Mouse (Mus musculus) embryonic facial prominence, embryonic 13.5 days (tissue): Measurements from ENCODE around the gene Dbndd2. TPM values are rescaled to one million over a fixed set of nuclear protein-coding genes. Genes with fewer than 3 reads are reported as not detected.

Experiments used
- ATAC-seq: fragments of 200-750 bp; cut with Nextera tagmentation; 2 replicates; pipeline ENCODE4 v1.8.0; 2017; ENCODE audit warnings: low read depth; ENCODE audit not compliant: insufficient number of reproducible peaks, insufficient read depth, low FRiP score, low TSS enrichment
- H3K27ac ChIP-seq: fragments of 300-500 bp; sonication (generic); 2 replicates; pipeline ENCODE4 v1.5.1; 2015; ENCODE audit warnings: moderate library complexity, mild to moderate bottlenecking, inconsistent platforms
- H3K27me3 ChIP-seq: fragments of 300-500 bp; sonication (generic); 2 replicates; pipeline ENCODE4 v1.6.1; 2015; ENCODE audit warnings: mild to moderate bottlenecking, inconsistent platforms
- H3K36me3 ChIP-seq: fragments of 300-500 bp; sonication (generic); 2 replicates; pipeline ENCODE4 v1.6.1; 2015; ENCODE audit warnings: mild to moderate bottlenecking, inconsistent platforms
- H3K4me1 ChIP-seq: fragments of 300-500 bp; sonication (generic); 2 replicates; pipeline ENCODE4 v1.6.1; 2015; ENCODE audit warnings: inconsistent platforms
- H3K4me2 ChIP-seq: fragments of 300-500 bp; sonication (generic); 2 replicates; pipeline ENCODE4 v1.6.1; 2015; ENCODE audit warnings: moderate library complexity, mild to moderate bottlenecking, inconsistent platforms
- H3K4me3 ChIP-seq: fragments of 300-500 bp; sonication (generic); 2 replicates; pipeline ENCODE4 v1.5.1; 2015; ENCODE audit warnings: mild to moderate bottlenecking, inconsistent platforms
- H3K9ac ChIP-seq: fragments of 300-500 bp; sonication (generic); 2 replicates; pipeline ENCODE4 v1.6.1; 2015; ENCODE audit warnings: mild to moderate bottlenecking, inconsistent platforms
- H3K9me3 ChIP-seq: fragments of 300-500 bp; sonication (generic); 2 replicates; pipeline ENCODE4 v1.6.1; 2016; ENCODE audit warnings: inconsistent platforms
- WGBS: fragments of 180-500 bp; shearing (Covaris S2); methylation state at CpG from one replicate; pipeline ENCODE4 v1.1.7; 2015; ENCODE audit warnings: mixed read lengths; 5-methylcytosine and 5-hydroxymethylcytosine counted together
- polyA plus RNA-seq: library from polyadenylated mRNA; unstranded; fragments of >200 nt; fragmentation: Nextera tagmentation; extraction: Ambion mirVana; gene quantifications from 2 replicates; pipeline ENCODE4 v1.2.1, GENCODE M21; 2015

Gene Dbndd2
- polyA plus RNA-seq, 1 experiment from 2014 or later: 3.0 TPM

- Histone ChIP-seq H3K4me3 (no peak overlapping the region), H3K9me3 (no peaks in the 10 kb centered on the region), H3K27ac (no peak overlapping the region), H3K27me3 (no peaks in the 10 kb centered on the region), H3K4me2 (no peak overlapping the region), H3K36me3 (peaks cover 24% of the 10 kb centered on the region), H3K4me1 (no peaks in the 10 kb centered on the region), H3K9ac (no peak overlapping the region)
- ATAC-seq: no peak
- 31% methylated on average over 5 of the region's 5 CpGs for WGBS
These were observed 24.8 kb downstream of the Dbndd2 start for GRCm38 (mm10) chr2:164510621-164511190.

GRCm38 (mm10) chr2:164512121-164512909 lies 26.4 kb downstream of the Dbndd2 start:
- Histone ChIP-seq H3K9me3 (no peaks in the 10 kb centered on the region), H3K36me3 (peaks cover 8% of the 10 kb centered on the region; the same call in 1 of the 2 replicates), H3K4me1 (no peaks in the 10 kb centered on the region), H3K4me3 (no peak overlapping the region), H3K27ac (no peak overlapping the region), H3K4me2 (no peak overlapping the region), H3K27me3 (no peaks in the 10 kb centered on the region), H3K9ac (no peak overlapping the region)
- WGBS: 61% methylated on average over 11 of the region's 14 CpGs
- no peak for ATAC-seq

- no peak overlapping the region for H3K27ac ChIP-seq
- 71% methylated on average over 8 of the region's 8 CpGs for WGBS
These were observed 27.5 kb downstream of the Dbndd2 start for GRCm38 (mm10) chr2:164513389-164513788.

GRCm38 (mm10) chr2:164514916-164515315 lies 29.0 kb downstream of the Dbndd2 start:
- H3K27me3 ChIP-seq: no peaks in the 10 kb centered on the region
- no peak for ATAC-seq
- H3K4me1 ChIP-seq: 0 out of 2 replicates have a peak, but pooled peaks cover 6% of the 10 kb centered on the region
- 90% methylated on average over 3 of the region's 3 CpGs for WGBS
- H3K4me2 ChIP-seq: no peak overlapping the region
- no peak overlapping the region for H3K27ac ChIP-seq
- no peak overlapping the region for H3K9ac ChIP-seq
- no peaks in the 10 kb centered on the region for H3K36me3 ChIP-seq
- H3K4me3 ChIP-seq: no peak overlapping the region
- no peaks in the 10 kb centered on the region for H3K9me3 ChIP-seq

More at GRCm38 (mm10) chr2:164513389-164513788, 27.5 kb downstream of the Dbndd2 start:
- no peaks in the 10 kb centered on the region for H3K9me3 ChIP-seq
- H3K4me2 ChIP-seq: no peak overlapping the region
- no peaks in the 10 kb centered on the region for H3K27me3 ChIP-seq
- H3K4me3 ChIP-seq: no peak overlapping the region
- H3K9ac ChIP-seq: no peak overlapping the region
- 0 out of 2 replicates have a peak, but pooled peaks cover 4% of the 10 kb centered on the region for H3K4me1 ChIP-seq
- H3K36me3 ChIP-seq: 0 out of 2 replicates have a peak, but pooled peaks cover 3% of the 10 kb centered on the region
- no peak for ATAC-seq

- ATAC-seq: no peak
- no peaks in the 10 kb centered on the region for H3K36me3 ChIP-seq
These were observed 30.0 kb downstream of the Dbndd2 start for GRCm38 (mm10) chr2:164515897-164516296.

GRCm38 (mm10) chr2:164516592-164516991 lies 30.7 kb downstream of the Dbndd2 start:
- H3K4me3 ChIP-seq: no peak overlapping the region
- peak; percentile 49; the same call in 1 of the 2 replicates for ATAC-seq
- no peaks in the 10 kb centered on the region for H3K27me3 ChIP-seq
- WGBS: 74% methylated on average over 11 of the region's 11 CpGs
- no peak overlapping the region for H3K4me2 ChIP-seq
- no peaks in the 10 kb centered on the region for H3K9me3 ChIP-seq
- H3K9ac ChIP-seq: no peak overlapping the region
- peaks cover 16% of the 10 kb centered on the region for H3K4me1 ChIP-seq
- H3K36me3 ChIP-seq: no peaks in the 10 kb centered on the region
- 0 out of 2 replicates have a peak overlapping the region, but pooled peaks have one; percentile 7 for H3K27ac ChIP-seq

More at GRCm38 (mm10) chr2:164515897-164516296, 30.0 kb downstream of the Dbndd2 start:
- Histone ChIP-seq H3K27ac (0 out of 2 replicates have a peak overlapping the region, but pooled peaks have one; percentile 7), H3K27me3 (no peaks in the 10 kb centered on the region), H3K9ac (no peak overlapping the region), H3K9me3 (no peaks in the 10 kb centered on the region), H3K4me1 (peaks cover 11% of the 10 kb centered on the region; the same call in 1 of the 2 replicates), H3K4me2 (no peak overlapping the region), H3K4me3 (no peak overlapping the region)
- 75% methylated on average over 9 of the region's 9 CpGs for WGBS

GRCm38 (mm10) chr2:164517485-164518221 lies 31.7 kb downstream of the Dbndd2 start:
- Histone ChIP-seq H3K36me3 (no peaks in the 10 kb centered on the region), H3K9ac (no peak overlapping the region), H3K9me3 (no peaks in the 10 kb centered on the region), H3K4me3 (no peak overlapping the region), H3K4me1 (peaks cover 25% of the 10 kb centered on the region), H3K27ac (no peak overlapping the region; the same call in 1 of the 2 replicates), H3K27me3 (no peaks in the 10 kb centered on the region), H3K4me2 (no peak overlapping the region)
- ATAC-seq: no peak
- 41% methylated on average over 10 of the region's 10 CpGs for WGBS

- Histone ChIP-seq H3K4me3 (no peak overlapping the region), H3K9ac (no peak overlapping the region), H3K27ac (no peak overlapping the region; the same call in 1 of the 2 replicates), H3K27me3 (no peaks in the 10 kb centered on the region), H3K4me2 (no peak overlapping the region), H3K9me3 (peaks cover 5% of the 10 kb centered on the region; the same call in 1 of the 2 replicates), H3K4me1 (peaks cover 25% of the 10 kb centered on the region), H3K36me3 (no peaks in the 10 kb centered on the region)
- WGBS: 55% methylated on average over 11 of the region's 11 CpGs
- ATAC-seq: no peak
These were observed 32.6 kb downstream of the Dbndd2 start for GRCm38 (mm10) chr2:164518266-164519170.

GRCm38 (mm10) chr2:164519171-164519526 lies 33.2 kb downstream of the Dbndd2 start:
- H3K4me2 ChIP-seq: no peak overlapping the region

GRCm38 (mm10) chr2:164520782-164521181 lies 34.9 kb downstream of the Dbndd2 start:
- Histone ChIP-seq H3K9ac (peak overlapping the region; percentile 21; the same call in 1 of the 2 replicates), H3K9me3 (peaks cover 9% of the 10 kb centered on the region; the same call in 1 of the 2 replicates), H3K4me2 (no peak overlapping the region), H3K27ac (no peak overlapping the region), H3K4me1 (peaks cover 25% of the 10 kb centered on the region), H3K27me3 (no peaks in the 10 kb centered on the region), H3K4me3 (no peak overlapping the region), H3K36me3 (no peaks in the 10 kb centered on the region)
- ATAC-seq: no peak
- whole genome bisulfite sequencing: 17% methylated on average over 3 of the region's 3 CpGs

More at GRCm38 (mm10) chr2:164519171-164519526, 33.2 kb downstream of the Dbndd2 start:
- H3K9ac ChIP-seq: no peak overlapping the region
- H3K36me3 ChIP-seq: no peaks in the 10 kb centered on the region
- peaks cover 25% of the 10 kb centered on the region for H3K4me1 ChIP-seq
- H3K27me3 ChIP-seq: no peaks in the 10 kb centered on the region
- H3K27ac ChIP-seq: no peak overlapping the region
- H3K4me3 ChIP-seq: no peak overlapping the region
- ATAC-seq: no peak
- peaks cover 5% of the 10 kb centered on the region; the same call in 1 of the 2 replicates for H3K9me3 ChIP-seq
- WGBS: 73% methylated on average over 6 of the region's 6 CpGs
